Mouse (Mus musculus): ENCODE measurements around the gene Cldn5. TPM values are rescaled to one million over a fixed set of nuclear protein-coding genes. Genes with fewer than 3 reads are reported as not detected.

Gene Cldn5
- polyA plus RNA-seq, 1 experiment, result 0.02 TPM

DNA sequence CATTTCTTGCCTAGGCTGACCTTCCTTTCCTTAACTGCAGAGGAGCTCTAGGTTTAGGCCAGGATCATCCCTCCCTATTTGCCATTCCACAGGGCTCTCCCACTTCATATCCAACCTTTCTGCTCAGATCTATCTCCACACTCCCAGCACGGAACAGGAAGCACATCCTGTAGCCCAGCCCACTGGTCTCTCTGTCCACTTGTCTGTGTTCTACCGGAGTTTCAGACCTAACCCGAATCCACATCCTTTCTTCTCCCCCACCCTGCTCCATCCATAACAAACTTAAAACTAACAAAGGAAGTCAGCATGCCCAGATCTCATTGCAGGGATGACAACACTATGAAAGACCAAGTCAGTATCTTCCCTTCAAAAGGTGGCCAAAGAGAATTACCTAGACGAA is 10.3 kb upstream of the Cldn5 start:
- H3K27me3 ChIP-seq (ENCODE audit: control insufficient read depth, insufficient read depth, insufficient read length), result no peaks in the 10 kb centered on the region
- H3K79me3 ChIP-seq (ENCODE audit: low read depth), result no peaks in the 10 kb centered on the region
- TF ChIP-seq MYOD1 (IDR thresholded peaks at IDR 0.05; ENCODE audit: control insufficient read depth, insufficient read length, low read depth), result no peak
- TF ChIP-seq CTCF (IDR thresholded peaks at IDR 0.05; ENCODE audit: control insufficient read depth, insufficient read depth, insufficient read length), result no peak
- no peak for TF ChIP-seq USF1 (IDR thresholded peaks at IDR 0.05; ENCODE audit: low read depth)
- no peak for TF ChIP-seq CEBPB (IDR thresholded peaks at IDR 0.05; ENCODE audit: low read depth)
- TF ChIP-seq MYOG (IDR thresholded peaks at IDR 0.05; ENCODE audit: control insufficient read depth, extremely low read depth, insufficient read length), result no peak
- H3K79me2 ChIP-seq (ENCODE audit: control insufficient read depth, insufficient read depth), result no peaks in the 10 kb centered on the region
- H3K4me3 ChIP-seq (ENCODE audit: insufficient read depth, poor library complexity, severe bottlenecking), result no peak overlapping the region
- no peak overlapping the region for H3ac ChIP-seq (ENCODE audit: control insufficient read depth, insufficient read length, low read depth)
- H3K36me3 ChIP-seq (ENCODE audit: control insufficient read depth, insufficient read depth), result no peaks in the 10 kb centered on the region

DNA sequence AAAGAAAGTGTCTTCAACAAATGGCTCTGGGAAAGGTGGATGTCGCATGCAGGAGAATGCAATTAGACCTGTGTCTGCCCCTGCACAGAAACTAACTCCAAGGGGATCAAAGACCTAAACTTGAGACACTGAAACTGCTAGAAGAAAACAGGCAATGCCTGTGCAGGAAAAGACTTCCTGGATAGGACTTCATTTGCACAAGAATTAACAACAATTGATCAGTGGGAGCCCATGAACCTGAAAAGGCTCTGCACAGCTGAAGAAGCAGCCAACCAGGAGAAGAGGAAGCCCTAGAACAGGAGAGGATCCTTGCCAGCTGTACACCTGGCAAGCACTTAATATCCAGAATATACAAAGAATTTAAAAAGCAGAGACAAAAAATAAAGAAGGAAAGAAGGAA is 7.1 kb upstream of the Cldn5 start:
- Histone ChIP-seq H3K27me3 (ENCODE audit: control insufficient read depth, insufficient read depth, insufficient read length) (no peaks in the 10 kb centered on the region), H3ac (ENCODE audit: control insufficient read depth, insufficient read length, low read depth) (no peak overlapping the region), H3K79me3 (ENCODE audit: low read depth) (no peaks in the 10 kb centered on the region), H3K36me3 (ENCODE audit: control insufficient read depth, insufficient read depth) (no peaks in the 10 kb centered on the region), H3K4me3 (ENCODE audit: insufficient read depth, poor library complexity, severe bottlenecking) (no peak overlapping the region), H3K79me2 (ENCODE audit: control insufficient read depth, insufficient read depth) (no peaks in the 10 kb centered on the region)
- TF ChIP-seq MYOG (IDR thresholded peaks at IDR 0.05; ENCODE audit: control insufficient read depth, extremely low read depth, insufficient read length), result no peak
- TF ChIP-seq CTCF (IDR thresholded peaks at IDR 0.05; ENCODE audit: control insufficient read depth, insufficient read depth, insufficient read length), result no peak
- TF ChIP-seq MAX (IDR thresholded peaks at IDR 0.05), result no peak
- no peak for TF ChIP-seq USF1 (IDR thresholded peaks at IDR 0.05; ENCODE audit: low read depth)
- TF ChIP-seq CEBPB (IDR thresholded peaks at IDR 0.05; ENCODE audit: low read depth), result no peak
- TF ChIP-seq MYOD1 (IDR thresholded peaks at IDR 0.05; ENCODE audit: control insufficient read depth, insufficient read length, low read depth), result no peak
- TF ChIP-seq FOSL1 (IDR thresholded peaks at IDR 0.05; ENCODE audit: insufficient read depth, low read length, poor library complexity, severe bottlenecking), result no peak

- H3K4me3 ChIP-seq (ENCODE audit: insufficient read depth, poor library complexity, severe bottlenecking), result no peak overlapping the region
- TF ChIP-seq USF1 (IDR thresholded peaks at IDR 0.05; ENCODE audit: low read depth), result no peak
- TF ChIP-seq CEBPB (IDR thresholded peaks at IDR 0.05; ENCODE audit: low read depth), result no peak
- TF ChIP-seq MAX (IDR thresholded peaks at IDR 0.05), result no peak
- no peak for TF ChIP-seq MYOD1 (IDR thresholded peaks at IDR 0.05; ENCODE audit: control insufficient read depth, insufficient read length, low read depth)
- no peaks in the 10 kb centered on the region for H3K79me2 ChIP-seq (ENCODE audit: control insufficient read depth, insufficient read depth)
- no peaks in the 10 kb centered on the region for H3K27me3 ChIP-seq (ENCODE audit: control insufficient read depth, insufficient read depth, insufficient read length)
- H3ac ChIP-seq (ENCODE audit: control insufficient read depth, insufficient read length, low read depth), result no peak overlapping the region
- H3K79me3 ChIP-seq (ENCODE audit: low read depth), result no peaks in the 10 kb centered on the region
- no peaks in the 10 kb centered on the region for H3K36me3 ChIP-seq (ENCODE audit: control insufficient read depth, insufficient read depth)
Observed at GRCm38 (mm10) chr16:18773936-18774335, 2.7 kb upstream of the Cldn5 start.

DNA sequence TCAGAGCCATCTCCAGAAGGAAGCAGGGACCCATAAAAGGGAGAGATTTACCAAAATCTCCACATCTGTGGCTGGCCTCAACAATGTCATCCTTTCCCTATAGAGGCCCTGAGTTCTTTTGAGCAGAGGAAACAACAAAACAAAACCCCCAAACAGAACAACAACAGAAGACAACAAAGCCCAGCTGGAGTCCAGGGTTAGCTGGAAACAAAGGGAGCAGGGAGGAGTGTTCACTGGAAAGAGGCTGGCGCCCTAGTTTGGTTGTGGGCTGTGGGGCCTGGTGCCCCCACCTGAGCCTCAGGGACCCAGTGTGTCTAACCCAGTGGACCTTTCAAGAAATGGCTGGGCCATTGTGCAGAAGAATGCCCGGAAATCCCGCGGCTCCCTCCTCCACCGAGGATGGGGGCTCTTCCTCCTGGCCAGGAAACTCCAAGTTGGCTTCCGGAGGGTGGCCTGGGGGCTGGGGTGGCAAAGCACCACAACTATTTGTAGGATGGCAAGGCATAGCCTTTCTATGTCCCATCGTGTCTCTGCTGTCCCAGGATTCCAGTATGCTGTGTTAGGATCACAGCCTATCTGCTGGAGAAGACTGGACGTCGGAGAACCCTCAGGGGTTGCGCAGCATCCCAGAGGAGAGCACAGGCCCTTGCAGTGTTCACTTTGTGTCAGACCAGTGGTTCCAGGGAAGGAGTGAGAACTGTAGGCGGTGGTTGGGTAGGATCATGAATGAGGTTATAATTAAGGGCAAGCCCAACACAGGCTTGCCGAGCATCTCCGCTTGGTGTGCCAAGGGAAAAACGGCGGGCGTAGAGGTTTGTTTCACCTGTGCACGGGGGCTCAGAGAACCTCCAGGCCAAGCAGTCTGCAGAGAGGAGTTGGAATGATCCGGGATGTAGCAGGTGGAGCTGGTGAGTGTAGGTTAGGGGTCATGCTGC is 759 bp upstream of the Cldn5 start:
- H3K4me3 ChIP-seq (ENCODE audit: insufficient read depth, poor library complexity, severe bottlenecking), result no peak overlapping the region
- H3K79me3 ChIP-seq (ENCODE audit: low read depth), result no peaks in the 10 kb centered on the region
- H3K36me3 ChIP-seq (ENCODE audit: control insufficient read depth, insufficient read depth), result peaks cover 4% of the 10 kb centered on the region
- H3K79me2 ChIP-seq (ENCODE audit: control insufficient read depth, insufficient read depth), result no peaks in the 10 kb centered on the region
- no peak overlapping the region for H3ac ChIP-seq (ENCODE audit: control insufficient read depth, insufficient read length, low read depth)
- no peak for TF ChIP-seq USF1 (IDR thresholded peaks at IDR 0.05; ENCODE audit: low read depth)
- no peak for TF ChIP-seq FOSL1 (IDR thresholded peaks at IDR 0.05; ENCODE audit: insufficient read depth, low read length, poor library complexity, severe bottlenecking)
- no peak for TF ChIP-seq MYOD1 (IDR thresholded peaks at IDR 0.05; ENCODE audit: control insufficient read depth, insufficient read length, low read depth)
- TF ChIP-seq MAX (IDR thresholded peaks at IDR 0.05), result no peak
- no peak for TF ChIP-seq MYOG (IDR thresholded peaks at IDR 0.05; ENCODE audit: control insufficient read depth, extremely low read depth, insufficient read length)
- no peak for TF ChIP-seq CTCF (IDR thresholded peaks at IDR 0.05; ENCODE audit: control insufficient read depth, insufficient read depth, insufficient read length)
- TF ChIP-seq CEBPB (IDR thresholded peaks at IDR 0.05; ENCODE audit: low read depth), result no peak
- no peaks in the 10 kb centered on the region for H3K27me3 ChIP-seq (ENCODE audit: control insufficient read depth, insufficient read depth, insufficient read length)

DNA sequence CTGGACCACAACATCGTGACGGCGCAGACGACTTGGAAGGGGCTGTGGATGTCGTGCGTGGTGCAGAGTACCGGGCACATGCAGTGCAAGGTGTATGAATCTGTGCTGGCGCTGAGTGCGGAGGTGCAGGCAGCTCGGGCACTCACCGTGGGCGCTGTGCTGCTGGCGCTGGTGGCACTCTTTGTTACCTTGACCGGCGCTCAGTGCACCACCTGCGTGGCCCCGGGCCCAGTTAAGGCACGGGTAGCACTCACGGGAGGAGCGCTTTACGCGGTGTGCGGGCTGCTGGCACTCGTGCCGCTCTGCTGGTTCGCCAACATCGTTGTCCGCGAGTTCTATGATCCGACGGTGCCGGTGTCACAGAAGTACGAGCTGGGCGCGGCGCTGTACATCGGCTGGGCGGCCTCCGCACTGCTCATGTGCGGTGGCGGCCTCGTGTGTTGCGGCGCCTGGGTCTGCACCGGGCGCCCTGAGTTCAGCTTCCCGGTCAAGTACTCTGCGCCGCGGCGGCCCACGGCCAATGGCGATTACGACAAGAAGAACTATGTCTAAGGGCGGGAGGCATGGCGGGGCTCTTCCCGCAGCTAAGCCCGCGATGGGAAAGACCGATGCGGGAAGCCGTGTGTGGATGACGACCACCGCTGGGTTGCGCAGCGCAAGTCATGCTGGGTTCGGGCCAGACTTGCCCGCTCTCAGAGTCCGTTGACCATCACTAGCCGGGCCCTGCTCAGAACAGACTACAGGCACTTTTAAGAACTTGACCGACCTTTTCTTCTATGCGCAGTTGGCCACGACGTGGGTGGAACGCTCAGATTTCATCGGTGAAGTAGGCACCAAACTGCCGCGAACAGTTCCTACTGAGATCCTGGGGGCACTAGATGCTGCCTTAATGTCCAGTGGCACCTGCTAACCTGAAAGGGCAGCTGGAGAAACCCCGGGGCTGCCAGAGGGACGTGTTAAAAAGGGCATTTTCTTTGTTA is 744 bp downstream of the Cldn5 start:
- H3K27me3 ChIP-seq (ENCODE audit: control insufficient read depth, insufficient read depth, insufficient read length), result no peaks in the 10 kb centered on the region
- H3K4me3 ChIP-seq (ENCODE audit: insufficient read depth, poor library complexity, severe bottlenecking), result no peak overlapping the region
- H3K36me3 ChIP-seq (ENCODE audit: control insufficient read depth, insufficient read depth), result peaks cover 18% of the 10 kb centered on the region
- no peaks in the 10 kb centered on the region for H3K79me2 ChIP-seq (ENCODE audit: control insufficient read depth, insufficient read depth)
- H3ac ChIP-seq (ENCODE audit: control insufficient read depth, insufficient read length, low read depth), result no peak overlapping the region
- no peaks in the 10 kb centered on the region for H3K79me3 ChIP-seq (ENCODE audit: low read depth)
- TF ChIP-seq FOSL1 (IDR thresholded peaks at IDR 0.05; ENCODE audit: insufficient read depth, low read length, poor library complexity, severe bottlenecking) (no peak), MYOG (IDR thresholded peaks at IDR 0.05; ENCODE audit: control insufficient read depth, extremely low read depth, insufficient read length) (no peak), MAX (IDR thresholded peaks at IDR 0.05) (no peak), USF1 (IDR thresholded peaks at IDR 0.05; ENCODE audit: low read depth) (no peak), CEBPB (IDR thresholded peaks at IDR 0.05; ENCODE audit: low read depth) (no peak), CTCF (IDR thresholded peaks at IDR 0.05; ENCODE audit: control insufficient read depth, insufficient read depth, insufficient read length) (no peak), MYOD1 (IDR thresholded peaks at IDR 0.05; ENCODE audit: control insufficient read depth, insufficient read length, low read depth) (no peak)

Data from C2C12 (cell line).